Mouse (Mus musculus): ENCODE results near the gene Hoxa7.

Hoxa7 gene

GRCm38 (mm10) chr6:52253511-52254500 is 32.2 kb upstream of the Hoxa7 start:
- no peak for DNase-seq (ENCODE audit: low spot score in 2 of 2)

DNA sequence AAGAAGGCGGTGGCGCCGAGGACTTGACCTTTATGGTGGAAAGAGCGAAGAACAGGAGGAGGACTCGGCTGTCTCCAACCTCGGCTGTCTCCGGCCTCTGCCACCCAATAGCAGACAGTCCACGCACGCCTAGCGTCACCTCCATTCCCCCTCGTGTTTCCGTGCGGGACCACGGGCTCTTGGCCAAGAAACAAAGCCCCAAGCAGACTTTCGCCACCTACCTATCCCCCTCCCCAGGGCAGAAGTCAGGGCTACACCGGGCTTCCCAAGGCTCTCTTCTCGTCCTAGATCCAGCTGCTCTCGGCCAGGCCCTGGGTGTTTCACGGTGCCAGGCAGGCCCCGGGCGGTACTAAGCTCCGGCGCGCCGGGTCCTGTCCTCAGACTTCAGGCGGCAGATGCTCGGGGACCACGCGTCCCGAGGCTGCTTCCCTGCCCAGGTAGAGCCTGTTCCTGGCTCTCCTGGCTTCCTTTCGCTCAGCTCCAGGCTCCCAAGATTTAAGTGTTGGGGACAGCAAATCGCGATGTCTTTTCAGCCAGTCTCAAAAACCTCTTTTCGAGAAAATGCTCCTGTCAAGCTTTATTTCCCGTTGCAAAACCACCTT is 31.2 kb upstream of the Hoxa7 start:
- no peak for DNase-seq (ENCODE audit: low spot score in 2 of 2)

- no peak for DNase-seq (ENCODE audit: low spot score in 2 of 2)
Observed at GRCm38 (mm10) chr6:52252016-52252774, 30.5 kb upstream of the Hoxa7 start.

DNA sequence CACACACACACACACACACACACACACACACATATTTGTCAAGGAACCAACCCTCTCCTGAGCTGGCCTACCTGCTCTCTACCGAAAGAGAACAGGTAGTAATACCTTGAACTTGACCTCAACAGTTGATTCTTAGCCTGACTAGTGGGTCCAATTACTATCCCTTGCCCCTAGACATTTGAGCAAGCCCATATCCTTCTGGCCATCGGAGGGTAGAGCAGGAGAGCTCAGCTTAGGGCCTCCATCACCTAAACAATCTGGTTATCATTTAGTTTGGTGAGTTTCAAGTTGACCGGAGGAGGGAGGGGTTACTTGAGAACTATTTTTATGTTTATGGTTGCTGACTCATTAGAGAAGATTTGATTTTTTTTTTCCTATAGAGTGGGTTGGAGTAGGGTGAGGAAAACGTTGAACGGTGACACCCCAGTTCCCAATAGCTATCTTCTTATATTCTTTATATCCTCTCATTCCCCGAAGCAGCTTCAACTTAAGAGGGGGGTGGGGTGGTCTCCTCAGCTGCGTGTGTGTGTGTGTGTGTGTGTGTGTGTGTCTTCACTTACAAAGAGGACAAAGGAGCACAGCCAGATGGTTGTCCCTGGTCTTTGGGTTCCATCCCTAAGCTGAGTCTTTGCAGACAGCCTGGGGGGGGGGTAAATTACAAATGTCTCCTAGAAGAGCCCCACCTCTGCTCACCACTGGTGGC is 29.7 kb upstream of the Hoxa7 start:
- no peak for DNase-seq (ENCODE audit: low spot score in 2 of 2)

DNA sequence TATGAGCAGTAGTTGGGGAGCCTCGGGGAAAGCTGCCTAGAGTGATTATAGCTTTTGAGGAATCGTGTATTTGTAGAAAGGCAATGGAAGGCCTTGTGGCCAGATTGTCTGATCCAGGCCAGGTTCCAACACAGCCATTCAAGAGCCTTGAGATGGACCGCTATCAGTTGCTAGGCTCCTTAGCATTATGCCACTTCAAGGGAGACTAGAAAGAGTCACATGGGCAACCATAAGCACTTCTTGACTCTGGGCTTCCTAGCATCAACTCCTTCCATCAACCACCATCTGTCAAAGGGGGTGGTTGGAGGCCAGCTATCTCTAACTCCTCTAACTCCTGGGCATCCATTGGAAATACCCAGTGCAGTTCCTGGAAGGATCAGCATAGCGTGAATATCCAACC is 28.2 kb upstream of the Hoxa7 start:
- no peak for DNase-seq (ENCODE audit: low spot score in 2 of 2)

DNA sequence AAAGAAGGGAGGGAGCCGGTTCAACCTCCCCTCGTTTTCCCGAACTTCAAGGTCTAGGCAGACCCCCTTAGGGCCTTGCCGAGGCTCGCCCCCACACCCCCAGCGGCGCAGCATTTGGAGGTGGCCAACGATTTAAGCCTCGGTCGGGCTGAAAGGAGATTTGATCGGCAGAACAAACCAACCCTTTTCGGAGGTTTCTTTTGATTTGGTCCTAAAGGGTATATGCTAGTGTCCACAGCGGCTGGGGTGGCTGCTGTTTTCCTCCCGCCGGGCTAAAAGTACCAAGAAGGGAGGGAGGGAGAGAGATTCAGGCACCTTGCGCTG is 27.7 kb upstream of the Hoxa7 start:
- no peak for DNase-seq (ENCODE audit: low spot score in 2 of 2)

- no peak for DNase-seq (ENCODE audit: low spot score in 2 of 2)
Observed at GRCm38 (mm10) chr6:52248638-52249414, 27.2 kb upstream of the Hoxa7 start.

GRCm38 (mm10) chr6:52247766-52248637 is 26.3 kb upstream of the Hoxa7 start:
- no peak for DNase-seq (ENCODE audit: low spot score in 2 of 2)

GRCm38 (mm10) chr6:52246916-52247315 is 25.3 kb upstream of the Hoxa7 start:
- no peak for DNase-seq (ENCODE audit: low spot score in 2 of 2)

GRCm38 (mm10) chr6:52246403-52246803 is 24.7 kb upstream of the Hoxa7 start:
- no peak for DNase-seq (ENCODE audit: low spot score in 2 of 2)

GRCm38 (mm10) chr6:52245757-52246142 is 24.1 kb upstream of the Hoxa7 start, which contains the start of gene Hoxa11:
Gene Hoxa11 (minus strand): TSS chr6:52245810.
- no peak for DNase-seq (ENCODE audit: low spot score in 2 of 2)

DNA sequence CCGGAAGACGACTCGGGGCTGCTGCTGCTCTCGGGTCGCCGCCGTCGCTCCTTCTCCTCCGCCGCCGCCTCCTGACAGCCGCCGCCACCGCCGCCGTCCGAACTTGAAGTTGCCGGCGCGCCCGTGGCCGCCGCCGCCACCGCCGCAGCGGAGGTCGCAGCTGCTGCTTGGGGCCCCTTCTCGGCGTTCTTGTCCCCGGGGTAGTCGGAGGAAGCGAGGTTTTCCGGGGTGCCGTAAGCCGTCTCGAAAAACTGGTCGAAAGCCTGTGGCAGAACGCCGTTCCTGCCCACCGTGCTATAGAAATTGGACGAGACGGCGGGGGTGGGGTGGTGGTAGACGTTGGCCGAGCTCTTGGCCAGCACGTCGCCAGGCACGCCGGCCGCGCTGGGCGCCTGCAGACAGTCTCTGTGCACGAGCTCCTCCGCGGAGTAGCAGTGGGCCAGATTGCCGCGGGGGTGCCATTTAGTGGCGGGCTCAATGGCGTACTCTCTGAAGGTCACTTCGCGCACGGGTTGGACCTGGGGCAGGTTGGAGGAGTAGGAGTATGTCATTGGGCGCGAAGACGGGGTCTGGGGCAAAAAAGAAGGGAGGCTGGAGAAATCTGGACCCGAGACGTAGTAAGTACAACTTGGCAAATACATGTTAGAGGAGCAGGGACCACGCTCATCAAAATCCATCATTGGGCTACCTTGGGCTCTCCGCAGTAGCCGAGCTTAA is 23.5 kb upstream of the Hoxa7 start:
- no peak for DNase-seq (ENCODE audit: low spot score in 2 of 2)

DNA sequence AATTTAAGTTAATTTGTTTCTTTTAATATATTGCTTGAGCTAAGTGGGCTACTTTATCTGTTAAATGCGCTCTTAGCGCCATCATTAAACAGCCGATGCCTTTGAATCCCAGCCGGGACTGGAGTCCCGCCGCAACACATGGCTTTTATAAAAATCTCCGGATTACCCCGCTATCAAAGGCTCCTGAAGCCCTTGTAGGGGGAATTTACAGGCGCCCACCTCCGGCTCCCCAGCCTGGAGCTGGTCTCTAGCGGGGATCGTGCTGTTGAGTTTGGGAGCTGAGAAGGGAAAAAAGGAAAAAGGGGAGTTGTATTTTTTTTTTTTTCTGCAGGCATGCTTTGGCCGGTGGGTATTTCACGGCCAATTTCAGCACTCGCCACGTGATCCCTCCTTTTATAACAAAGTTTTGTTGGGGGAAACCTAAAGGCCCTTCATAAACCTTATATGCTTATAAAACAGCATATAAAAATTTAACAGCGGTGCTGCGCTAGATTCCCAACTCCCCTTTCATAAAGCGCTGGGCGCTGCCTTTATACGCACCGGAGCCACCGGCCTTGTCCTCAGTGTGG is 22.9 kb upstream of the Hoxa7 start:
- DNase-seq (ENCODE audit: low spot score in 2 of 2) = no peak

- DNase-seq (ENCODE audit: low spot score in 2 of 2) = no peak
Observed at GRCm38 (mm10) chr6:52243681-52244121, 22.0 kb upstream of the Hoxa7 start.

- no peak for DNase-seq (ENCODE audit: low spot score in 2 of 2)
Observed at GRCm38 (mm10) chr6:52242801-52243332, 21.2 kb upstream of the Hoxa7 start.

DNA sequence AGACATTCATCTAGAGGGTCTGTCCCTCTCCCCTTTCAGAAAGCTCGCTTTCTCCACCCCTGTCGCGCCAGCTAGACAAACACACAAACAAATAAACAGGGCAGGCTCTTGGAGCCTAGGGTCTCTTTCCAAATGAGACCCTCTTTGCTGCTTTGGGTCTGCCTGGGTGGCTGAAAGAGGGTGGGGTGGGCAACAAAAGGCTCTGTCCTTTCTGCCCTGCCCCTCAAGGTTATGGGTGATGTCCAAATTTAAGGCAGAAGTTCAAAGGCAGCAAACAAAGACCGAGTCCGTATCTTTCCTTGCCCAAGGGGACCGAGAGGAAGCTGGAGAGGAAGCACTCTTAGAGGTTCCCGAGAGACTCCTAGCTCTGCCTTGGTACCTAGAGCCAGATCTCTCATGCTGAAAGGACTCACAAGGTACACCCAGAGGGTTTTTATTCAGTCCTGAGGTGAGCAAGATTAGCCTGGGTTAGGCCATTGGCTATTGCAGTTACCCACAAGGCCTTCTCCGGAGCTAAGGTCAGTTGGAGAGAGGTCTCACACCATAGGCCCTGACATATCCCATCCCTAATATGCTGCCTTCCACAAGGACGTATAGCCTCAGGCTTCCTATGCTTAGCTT is 19.5 kb upstream of the Hoxa7 start:
- DNase-seq (ENCODE audit: low spot score in 2 of 2) = no peak

GRCm38 (mm10) chr6:52240389-52241000 is 18.8 kb upstream of the Hoxa7 start, which contains the start of gene Hoxa10:
Gene Hoxa10 (minus strand): TSS chr6:52240854.
- peak; percentile 71 to 90 for DNase-seq (ENCODE audit: low spot score in 2 of 2)

All from spleen, postnatal 4 days (tissue).